Mouse (Mus musculus): Measurements from ENCODE around the gene Dkkl1.
"Not testable (repeated sequence)": the region's sequence is repeated elsewhere in the genome, so short reads cannot be mapped to it uniquely, and the experiment has no call there.

The Dkkl1 gene

GRCm38 (mm10) chr7:45193871-45194785, 17.8 kb downstream of the Dkkl1 start:
- no peak for DNase-seq (ENCODE audit: inconsistent age in 2 of 2, low spot score in 1 of 2)

DNA sequence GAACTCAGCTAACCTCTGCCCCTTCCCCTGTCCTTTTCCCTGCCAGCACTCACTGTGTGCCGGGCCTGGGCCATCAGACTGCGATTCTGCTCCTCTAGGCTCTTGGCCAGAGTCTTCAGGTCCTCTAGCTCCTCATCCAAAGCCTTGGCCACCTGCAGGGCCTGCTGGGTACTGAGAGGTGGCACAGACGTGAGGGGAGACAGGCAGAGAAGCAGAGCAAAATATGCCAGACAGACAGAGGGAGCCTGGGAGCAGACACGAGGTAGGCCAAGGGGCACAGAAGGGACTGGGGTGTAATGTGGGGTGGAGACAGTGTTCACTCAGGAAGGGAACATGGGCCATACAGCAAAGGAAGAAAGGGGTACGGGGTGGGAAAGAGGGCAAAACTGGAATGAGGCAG, 18.5 kb downstream of the Dkkl1 start:
- no peak for DNase-seq (ENCODE audit: inconsistent age in 2 of 2, low spot score in 1 of 2)

DNA sequence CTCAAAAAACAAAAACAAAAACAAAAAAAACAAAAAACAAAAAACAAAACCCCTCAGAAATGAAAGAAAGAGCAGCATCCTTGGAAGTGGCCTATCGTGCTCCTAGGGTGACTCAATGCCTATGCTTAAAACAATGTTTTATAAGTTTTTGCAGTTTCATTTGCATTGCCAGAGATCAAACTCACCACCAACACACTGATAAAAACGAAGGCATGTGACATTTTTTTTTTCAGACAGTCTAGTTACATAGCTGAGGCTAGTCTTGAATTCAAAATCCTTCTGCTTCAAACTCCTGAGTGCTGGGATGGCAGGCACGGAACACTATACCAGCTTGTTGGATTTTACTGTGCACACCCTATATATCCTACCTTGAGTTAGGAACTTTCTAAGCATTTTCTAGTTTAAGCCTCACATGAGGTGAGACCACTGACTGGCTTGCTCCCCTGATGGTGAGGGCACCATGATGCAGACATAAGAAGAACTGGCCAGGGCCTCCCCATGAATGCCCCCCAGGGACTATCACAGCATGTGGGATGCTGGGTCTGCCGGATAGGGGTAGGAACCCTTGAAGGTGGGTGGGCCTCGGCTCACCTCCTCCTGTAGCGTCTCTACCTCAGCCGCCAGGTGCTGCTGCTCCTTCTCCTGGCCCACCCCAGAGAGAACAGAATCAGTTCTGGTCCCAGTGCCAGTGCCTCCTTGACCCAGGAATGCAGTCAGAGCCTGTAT, 19.2 kb downstream of the Dkkl1 start:
- DNase-seq (ENCODE audit: inconsistent age in 2 of 2, low spot score in 1 of 2), result no peak

- DNase-seq (ENCODE audit: inconsistent age in 2 of 2, low spot score in 1 of 2), result no peak
Measured at GRCm38 (mm10) chr7:45191803-45192363, 20.1 kb downstream of the Dkkl1 start.

DNA sequence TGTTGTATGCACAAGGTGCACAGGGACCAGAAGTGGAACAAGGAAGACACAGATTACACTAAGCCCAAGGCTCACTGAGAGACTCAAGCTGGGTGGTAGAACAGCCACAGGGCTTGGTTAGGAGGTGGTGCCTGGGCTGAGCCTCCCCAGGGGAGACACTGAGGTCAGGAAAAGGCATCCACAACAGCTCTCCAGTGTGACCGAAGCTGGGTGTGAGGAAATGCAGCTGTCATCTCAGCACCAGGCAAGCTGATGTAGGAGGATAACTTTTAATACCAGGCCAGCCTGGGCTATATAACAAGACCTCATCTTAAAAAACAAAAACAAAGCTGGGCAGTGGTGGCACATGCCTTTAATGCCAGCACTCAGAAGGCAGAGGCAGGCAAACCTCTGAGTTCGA, 20.8 kb downstream of the Dkkl1 start:
- DNase-seq (ENCODE audit: inconsistent age in 2 of 2, low spot score in 1 of 2), result no peak

DNA sequence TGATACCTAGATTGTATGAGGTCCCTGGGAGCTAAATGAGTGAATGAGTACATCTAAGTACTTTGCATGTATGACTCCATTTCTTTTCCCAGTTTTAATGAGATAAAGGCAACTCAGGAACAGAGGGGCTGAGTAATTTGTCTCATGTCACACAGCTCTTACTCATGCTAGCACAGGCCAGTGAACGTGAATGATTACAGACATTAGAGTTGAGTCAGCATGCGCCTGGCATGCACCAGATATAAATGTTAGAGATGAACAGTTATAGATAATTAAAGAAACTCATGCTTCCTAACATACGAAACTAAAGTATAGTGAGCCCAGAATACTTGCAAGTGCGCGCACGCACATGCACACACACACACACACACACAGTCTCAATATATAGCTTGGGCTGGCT, 21.8 kb downstream of the Dkkl1 start:
- no peak for DNase-seq (ENCODE audit: inconsistent age in 2 of 2, low spot score in 1 of 2)

DNA sequence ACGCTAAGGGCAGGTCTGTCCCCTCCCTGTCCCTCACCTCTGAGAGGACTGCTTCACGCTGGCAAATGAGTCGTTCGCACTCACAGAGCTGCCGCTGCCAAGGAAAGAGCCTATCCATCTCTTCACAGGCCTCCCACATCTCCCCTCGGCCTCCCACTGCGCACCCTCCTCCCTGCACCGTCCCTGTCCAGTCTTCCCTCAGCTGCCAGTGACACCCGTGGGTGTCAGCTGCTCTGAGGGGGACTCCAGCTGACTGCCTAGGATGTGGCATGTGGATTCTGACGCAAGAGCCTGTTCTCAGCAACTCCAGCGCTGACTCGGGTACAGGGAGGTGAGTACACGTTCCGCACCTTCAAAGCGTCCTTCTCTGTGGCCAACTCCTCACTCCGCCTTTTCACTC, 22.3 kb downstream of the Dkkl1 start:
- DNase-seq (ENCODE audit: inconsistent age in 2 of 2, low spot score in 1 of 2), result no peak

DNA sequence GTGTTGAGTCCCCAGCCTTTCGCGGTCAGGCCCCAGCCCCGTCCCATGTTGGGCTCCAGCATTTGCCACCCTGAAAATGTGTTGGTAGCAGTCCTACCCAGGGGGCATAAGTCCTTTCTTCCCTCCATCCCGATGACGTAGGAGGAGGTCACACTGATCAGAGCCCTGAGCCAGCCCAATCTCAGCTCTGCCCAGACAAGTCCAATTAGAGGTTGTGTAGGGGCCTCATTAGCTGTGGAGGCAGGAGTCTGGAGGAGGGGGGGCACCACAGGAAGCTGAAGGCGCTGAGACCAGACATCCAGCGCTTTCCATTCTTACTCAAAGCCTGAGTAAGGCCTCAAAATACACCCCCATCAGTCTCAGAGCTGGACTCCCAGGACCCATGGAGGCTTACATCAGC, 26.0 kb downstream of the Dkkl1 start:
- no peak for DNase-seq (ENCODE audit: inconsistent age in 2 of 2, low spot score in 1 of 2)

GRCm38 (mm10) chr7:45183672-45184071, 28.3 kb downstream of the Dkkl1 start:
- DNase-seq (ENCODE audit: inconsistent age in 2 of 2, low spot score in 1 of 2), result no peak

- DNase-seq (ENCODE audit: inconsistent age in 2 of 2, low spot score in 1 of 2), result no peak
Measured at GRCm38 (mm10) chr7:45182606-45183005, 29.3 kb downstream of the Dkkl1 start.

GRCm38 (mm10) chr7:45182199-45182601, 29.7 kb downstream of the Dkkl1 start:
- DNase-seq (ENCODE audit: inconsistent age in 2 of 2, low spot score in 1 of 2), result peak; percentile 91 to 95

GRCm38 (mm10) chr7:45181540-45181939, 30.4 kb downstream of the Dkkl1 start:
- no peak for DNase-seq (ENCODE audit: inconsistent age in 2 of 2, low spot score in 1 of 2)

- no peak for DNase-seq (ENCODE audit: inconsistent age in 2 of 2, low spot score in 1 of 2)
Measured at GRCm38 (mm10) chr7:45180896-45181477, 31.0 kb downstream of the Dkkl1 start, which contains the start of gene Pth2. Gene Pth2, plus strand, starts transcription at chr7:45180995.

- no peak for DNase-seq (ENCODE audit: inconsistent age in 2 of 2, low spot score in 1 of 2)
Measured at GRCm38 (mm10) chr7:45179469-45179868, 32.5 kb downstream of the Dkkl1 start, which contains the start of gene Gfy. Gene Gfy, minus strand, starts transcription at chr7:45179569.

- DNase-seq (ENCODE audit: inconsistent age in 2 of 2, low spot score in 1 of 2), result no peak
Measured at GRCm38 (mm10) chr7:45178550-45178949, 33.4 kb downstream of the Dkkl1 start.

GRCm38 (mm10) chr7:45176356-45176755, 35.6 kb downstream of the Dkkl1 start:
- DNase-seq (ENCODE audit: inconsistent age in 2 of 2, low spot score in 1 of 2), result no peak

DNA sequence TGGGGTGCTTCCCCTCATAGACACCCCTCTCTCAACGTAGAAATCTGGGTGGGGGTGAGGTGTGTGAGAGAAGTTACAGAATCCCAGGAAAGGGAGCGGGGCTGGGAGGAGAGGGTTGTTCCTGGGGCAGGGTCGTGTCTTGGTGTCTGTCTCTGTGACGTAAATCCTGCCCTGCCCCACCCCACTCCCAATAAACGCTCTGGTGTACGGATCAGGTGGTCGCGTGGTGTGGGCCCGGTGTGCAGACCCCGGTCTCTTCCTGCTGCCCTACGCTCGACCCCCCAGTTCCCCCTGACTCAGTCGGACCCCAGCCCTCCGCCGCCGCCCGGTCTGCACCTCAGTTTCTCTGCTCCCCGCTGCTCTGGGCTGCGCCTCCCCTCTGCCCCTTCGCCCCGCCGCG, 36.0 kb downstream of the Dkkl1 start:
- DNase-seq (ENCODE audit: inconsistent age in 2 of 2, low spot score in 1 of 2), result no peak

- DNase-seq (ENCODE audit: inconsistent age in 2 of 2, low spot score in 1 of 2), result no peak
Measured at GRCm38 (mm10) chr7:45175398-45175797, 36.5 kb downstream of the Dkkl1 start.

DNA sequence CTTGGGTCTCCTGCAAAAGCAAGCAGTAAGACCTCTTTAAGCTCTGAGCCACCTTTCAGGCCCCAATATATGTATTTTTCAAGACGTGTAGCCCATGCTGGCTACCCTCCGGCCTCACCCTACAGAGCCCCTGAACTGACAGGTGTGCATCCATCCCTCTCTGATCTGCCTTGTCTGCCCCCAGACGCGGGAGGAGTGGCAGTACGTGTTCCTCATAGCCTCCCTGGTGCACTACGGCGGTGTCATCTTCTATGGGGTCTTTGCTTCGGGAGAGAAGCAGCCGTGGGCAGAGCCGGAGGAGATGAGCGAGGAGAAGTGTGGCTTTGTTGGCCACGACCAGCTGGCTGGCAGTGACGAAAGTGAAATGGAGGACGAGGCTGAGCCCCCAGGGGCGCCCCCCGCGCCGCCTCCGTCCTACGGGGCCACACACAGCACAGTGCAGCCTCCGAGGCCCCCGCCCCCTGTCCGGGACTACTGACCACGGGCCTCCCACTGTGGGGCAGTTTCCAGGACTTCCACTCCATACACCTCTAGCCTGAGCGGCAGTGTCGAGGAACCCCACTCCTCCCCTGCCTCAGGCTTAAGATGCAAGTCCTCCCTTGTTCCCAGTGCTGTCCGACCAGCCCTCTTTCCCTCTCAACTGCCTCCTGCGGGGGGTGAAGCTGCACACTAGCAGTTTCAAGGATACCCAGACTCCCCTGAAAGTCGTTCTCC, 37.2 kb downstream of the Dkkl1 start:
- DNase-seq (ENCODE audit: inconsistent age in 2 of 2, low spot score in 1 of 2), result no peak

DNA sequence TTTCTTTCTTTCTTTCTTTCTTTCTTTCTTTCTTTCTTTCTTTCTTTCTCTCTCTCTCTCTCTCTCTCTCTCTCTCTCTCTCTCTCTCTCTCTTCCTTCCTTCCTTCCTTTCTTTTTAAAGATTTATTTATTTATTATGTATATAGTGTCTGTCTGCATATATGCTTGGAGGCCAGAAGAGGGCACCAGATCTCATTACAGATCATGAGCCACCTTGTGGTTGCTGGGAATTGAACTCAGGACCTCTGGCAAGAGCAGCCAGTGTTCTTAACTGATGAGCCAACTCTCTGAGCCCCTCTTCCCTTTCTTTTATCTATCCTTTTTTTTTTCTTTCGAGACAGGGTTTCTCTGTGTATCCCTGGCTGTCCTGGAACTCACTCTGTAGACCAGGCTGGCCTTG, 38.2 kb downstream of the Dkkl1 start:
- not testable (repeated sequence) for DNase-seq (ENCODE audit: inconsistent age in 2 of 2, low spot score in 1 of 2)

GRCm38 (mm10) chr7:45172974-45173373, 39.0 kb downstream of the Dkkl1 start:
- DNase-seq (ENCODE audit: inconsistent age in 2 of 2, low spot score in 1 of 2), result no peak
